Mouse (Mus musculus): ENCODE measurements around the gene Tmem135. TPM values are rescaled to one million over a fixed set of nuclear protein-coding genes. Genes with fewer than 3 reads are reported as not detected.

Gene Tmem135
- 14.4 and 16.3 TPM in 2 replicates for polyA plus RNA-seq (2016; fragmentation: Nextera tagmentation; extraction: Ambion mirVana)

GRCm38 (mm10) chr7:89404081-89404733 lies at the start of gene Tmem135, which contains the start of gene Fzd4:
TSS of gene Tmem135 (minus strand) at chr7:89404222.
TSS of gene Fzd4 (plus strand) at chr7:89404355.
- Histone ChIP-seq H3K4me1 (peaks cover 37% of the 10 kb centered on the region), H3K36me3 (peaks cover 15% of the 10 kb centered on the region), H3K4me3 (peak within 1 kb of the TSS; percentile 80), H3K9me3 (replicated peaks) (no peaks in the 10 kb centered on the region), H3K27me3 (ENCODE audit: low read depth, poor library complexity, severe bottlenecking) (peaks cover 61% of the 10 kb centered on the region), H3K27ac (replicated peaks) (peak within 1 kb of the TSS; percentile 90)
- under 1% methylated on average over 59 of the region's 62 CpGs for WGBS
- DNase-seq (ENCODE audit: low spot score), result peak; percentile 97

GRCm38 (mm10) chr7:89450312-89450711 lies 46.3 kb upstream of the Tmem135 start:
- no peak overlapping the region for H3K4me3 ChIP-seq
- no peaks in the 10 kb centered on the region for H3K27me3 ChIP-seq (ENCODE audit: low read depth, poor library complexity, severe bottlenecking)
- no peaks in the 10 kb centered on the region for H3K9me3 ChIP-seq (replicated peaks)
- no peak overlapping the region for H3K27ac ChIP-seq (replicated peaks)
- no peak for DNase-seq (ENCODE audit: low spot score)
- no peaks in the 10 kb centered on the region for H3K36me3 ChIP-seq
- 76% methylated on average over 2 of the region's 2 CpGs for WGBS
- H3K4me1 ChIP-seq, result no peaks in the 10 kb centered on the region

DNA sequence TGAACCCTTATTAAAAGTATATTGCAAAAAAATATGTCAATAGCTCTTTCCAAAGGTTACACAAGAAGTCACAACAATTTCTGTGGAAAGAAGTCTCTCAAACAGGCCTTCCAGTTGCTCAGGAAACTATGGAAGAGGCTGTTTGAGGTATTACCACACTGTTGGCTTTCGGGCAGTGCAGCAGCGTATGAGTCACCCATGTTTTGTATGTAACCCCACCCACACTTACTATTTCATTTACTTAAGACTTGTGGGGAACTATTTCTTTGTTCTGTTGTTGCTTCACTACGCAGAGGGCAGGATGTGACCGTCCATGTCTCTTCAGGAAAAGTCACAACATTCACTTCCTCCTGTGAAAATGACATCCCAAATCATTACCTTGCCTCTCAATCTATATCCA lies 41.1 kb upstream of the Tmem135 start:
- Histone ChIP-seq H3K27me3 (ENCODE audit: low read depth, poor library complexity, severe bottlenecking) (no peaks in the 10 kb centered on the region), H3K4me1 (no peaks in the 10 kb centered on the region), H3K9me3 (replicated peaks) (no peaks in the 10 kb centered on the region), H3K36me3 (no peaks in the 10 kb centered on the region), H3K27ac (replicated peaks) (no peak overlapping the region), H3K4me3 (no peak overlapping the region)
- DNase-seq (ENCODE audit: low spot score), result no peak
- WGBS, result 89% methylated on average over 4 of the region's 4 CpGs

- Histone ChIP-seq H3K27ac (replicated peaks) (no peak overlapping the region), H3K36me3 (no peaks in the 10 kb centered on the region), H3K9me3 (replicated peaks) (no peaks in the 10 kb centered on the region), H3K27me3 (ENCODE audit: low read depth, poor library complexity, severe bottlenecking) (no peaks in the 10 kb centered on the region), H3K4me3 (no peak overlapping the region), H3K4me1 (no peaks in the 10 kb centered on the region)
- no peak for DNase-seq (ENCODE audit: low spot score)
- 70% methylated on average over 4 of the region's 4 CpGs for WGBS
These were observed 38.2 kb upstream of the Tmem135 start for GRCm38 (mm10) chr7:89442242-89442641.

DNA sequence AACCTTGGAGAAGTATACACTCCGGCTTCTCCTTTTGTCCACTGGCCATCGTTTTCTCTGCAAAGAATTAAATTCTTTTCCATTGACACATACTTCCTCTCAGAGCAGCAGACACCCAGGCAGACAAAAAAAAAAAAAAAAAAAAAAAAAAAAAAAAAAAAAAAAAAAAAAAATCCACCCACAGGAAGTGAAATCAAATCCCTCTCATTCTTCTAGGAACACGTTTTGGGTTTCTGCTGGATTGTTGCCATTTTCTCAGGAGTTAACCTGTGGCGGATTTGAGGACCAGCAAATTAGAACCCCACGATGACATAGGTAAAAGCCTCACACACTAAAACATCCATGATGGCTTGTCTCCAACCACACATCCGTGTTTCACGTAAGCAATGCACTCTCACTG lies 37.3 kb upstream of the Tmem135 start:
- no peaks in the 10 kb centered on the region for H3K4me1 ChIP-seq
- WGBS, result 76% methylated on average over 7 of the region's 7 CpGs
- no peak overlapping the region for H3K27ac ChIP-seq (replicated peaks)
- H3K36me3 ChIP-seq, result no peaks in the 10 kb centered on the region
- no peaks in the 10 kb centered on the region for H3K27me3 ChIP-seq (ENCODE audit: low read depth, poor library complexity, severe bottlenecking)
- DNase-seq (ENCODE audit: low spot score), result no peak
- H3K4me3 ChIP-seq, result no peak overlapping the region
- no peaks in the 10 kb centered on the region for H3K9me3 ChIP-seq (replicated peaks)

DNA sequence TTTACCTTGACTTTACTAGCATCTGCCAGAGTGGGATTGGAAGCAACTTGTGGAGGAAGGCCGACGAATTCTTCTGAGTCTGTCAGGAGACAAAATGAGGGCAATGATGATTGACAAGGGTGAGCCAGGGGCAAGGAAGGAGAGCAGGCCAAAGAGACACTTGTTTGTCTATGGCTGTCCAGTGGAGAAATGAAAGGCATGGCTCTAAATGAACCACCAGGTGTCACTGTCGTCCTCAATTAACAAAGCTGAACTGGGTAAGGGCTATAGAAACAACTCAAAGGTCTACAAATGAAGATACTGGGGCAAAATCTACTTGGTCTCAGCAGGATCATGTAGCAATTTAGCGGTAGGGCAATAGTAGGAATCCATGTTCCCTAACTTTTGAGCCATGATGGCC lies 33.6 kb upstream of the Tmem135 start:
- H3K4me1 ChIP-seq, result no peaks in the 10 kb centered on the region
- 51% methylated on average over 4 of the region's 4 CpGs for WGBS
- DNase-seq (ENCODE audit: low spot score), result no peak
- H3K9me3 ChIP-seq (replicated peaks), result no peaks in the 10 kb centered on the region
- no peak overlapping the region for H3K27ac ChIP-seq (replicated peaks)
- no peak overlapping the region for H3K4me3 ChIP-seq
- H3K27me3 ChIP-seq (ENCODE audit: low read depth, poor library complexity, severe bottlenecking), result no peaks in the 10 kb centered on the region
- no peaks in the 10 kb centered on the region for H3K36me3 ChIP-seq

GRCm38 (mm10) chr7:89436404-89436803 lies 32.4 kb upstream of the Tmem135 start:
- 86% methylated on average over 5 of the region's 5 CpGs for WGBS
- H3K27me3 ChIP-seq (ENCODE audit: low read depth, poor library complexity, severe bottlenecking), result no peaks in the 10 kb centered on the region
- no peaks in the 10 kb centered on the region for H3K9me3 ChIP-seq (replicated peaks)
- H3K27ac ChIP-seq (replicated peaks), result no peak overlapping the region
- H3K4me3 ChIP-seq, result no peak overlapping the region
- H3K4me1 ChIP-seq, result no peaks in the 10 kb centered on the region
- no peak for DNase-seq (ENCODE audit: low spot score)
- no peaks in the 10 kb centered on the region for H3K36me3 ChIP-seq

- Histone ChIP-seq H3K27me3 (ENCODE audit: low read depth, poor library complexity, severe bottlenecking) (no peaks in the 10 kb centered on the region), H3K9me3 (replicated peaks) (no peaks in the 10 kb centered on the region), H3K4me3 (no peak overlapping the region), H3K27ac (replicated peaks) (no peak overlapping the region), H3K36me3 (no peaks in the 10 kb centered on the region), H3K4me1 (no peaks in the 10 kb centered on the region)
- DNase-seq (ENCODE audit: low spot score), result no peak
- WGBS, result 70% methylated on average over 8 of the region's 8 CpGs
These were observed 30.0 kb upstream of the Tmem135 start for GRCm38 (mm10) chr7:89433893-89434616.

DNA sequence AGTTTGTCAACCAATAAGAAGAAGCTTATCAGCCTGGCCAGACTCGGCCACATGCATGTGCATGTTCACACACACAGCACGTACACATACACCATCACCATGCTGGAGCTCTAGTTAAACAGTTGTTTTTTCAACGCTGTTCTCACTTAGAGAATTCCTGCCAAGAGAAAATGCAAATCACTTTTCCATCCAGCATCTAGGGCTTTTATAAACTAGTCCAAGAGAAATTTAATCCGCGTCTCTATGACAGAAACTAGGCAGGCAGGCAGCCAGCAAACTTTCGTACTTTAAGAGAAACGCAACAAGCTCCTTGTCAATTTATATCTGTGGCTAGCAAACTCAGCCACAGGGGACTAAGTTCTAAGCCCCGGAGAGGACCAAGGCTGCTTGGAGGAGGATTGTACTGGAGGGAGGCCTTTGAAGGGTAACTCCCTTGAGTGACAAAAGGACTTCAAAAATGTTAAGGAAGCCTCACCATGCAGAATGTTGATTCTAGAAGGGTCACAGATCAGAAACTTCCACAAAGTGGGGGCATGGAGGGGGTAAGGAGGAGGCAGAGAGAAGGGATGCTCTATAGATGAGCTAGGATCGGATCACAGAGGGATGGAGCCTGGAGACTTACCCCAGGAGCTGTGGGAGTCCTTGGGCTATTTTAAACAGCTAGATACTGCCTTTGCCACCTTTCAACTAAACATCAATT lies 29.3 kb upstream of the Tmem135 start:
- no peak overlapping the region for H3K4me3 ChIP-seq
- no peak for DNase-seq (ENCODE audit: low spot score)
- no peaks in the 10 kb centered on the region for H3K4me1 ChIP-seq
- H3K9me3 ChIP-seq (replicated peaks), result no peaks in the 10 kb centered on the region
- no peak overlapping the region for H3K27ac ChIP-seq (replicated peaks)
- WGBS, result 84% methylated on average over 9 of the region's 9 CpGs
- no peaks in the 10 kb centered on the region for H3K27me3 ChIP-seq (ENCODE audit: low read depth, poor library complexity, severe bottlenecking)
- no peaks in the 10 kb centered on the region for H3K36me3 ChIP-seq

DNA sequence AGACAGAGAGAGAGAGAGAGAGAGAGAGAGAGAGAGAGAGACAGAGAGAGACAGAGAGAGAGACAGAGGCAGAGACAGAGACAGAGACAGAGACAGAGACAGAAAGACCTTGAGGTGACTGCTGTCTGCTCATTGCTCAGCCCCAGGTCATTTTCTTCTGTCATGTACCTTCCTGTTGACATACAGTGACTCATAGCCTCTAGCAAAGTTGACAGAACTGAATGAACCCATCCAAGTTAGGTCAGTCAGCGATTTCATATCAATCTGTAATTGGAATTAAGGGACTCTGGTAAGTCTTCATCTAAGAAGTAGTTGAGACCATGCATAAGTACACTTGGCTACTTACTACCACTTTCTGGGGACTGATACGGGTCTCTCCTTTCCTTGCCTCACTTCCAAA lies 27.2 kb upstream of the Tmem135 start:
- WGBS, result 91% methylated on average over 2 of the region's 2 CpGs
- Histone ChIP-seq H3K27me3 (ENCODE audit: low read depth, poor library complexity, severe bottlenecking) (no peaks in the 10 kb centered on the region), H3K36me3 (no peaks in the 10 kb centered on the region), H3K4me1 (no peaks in the 10 kb centered on the region), H3K4me3 (no peak overlapping the region), H3K27ac (replicated peaks) (no peak overlapping the region), H3K9me3 (replicated peaks) (no peaks in the 10 kb centered on the region)
- no peak for DNase-seq (ENCODE audit: low spot score)

DNA sequence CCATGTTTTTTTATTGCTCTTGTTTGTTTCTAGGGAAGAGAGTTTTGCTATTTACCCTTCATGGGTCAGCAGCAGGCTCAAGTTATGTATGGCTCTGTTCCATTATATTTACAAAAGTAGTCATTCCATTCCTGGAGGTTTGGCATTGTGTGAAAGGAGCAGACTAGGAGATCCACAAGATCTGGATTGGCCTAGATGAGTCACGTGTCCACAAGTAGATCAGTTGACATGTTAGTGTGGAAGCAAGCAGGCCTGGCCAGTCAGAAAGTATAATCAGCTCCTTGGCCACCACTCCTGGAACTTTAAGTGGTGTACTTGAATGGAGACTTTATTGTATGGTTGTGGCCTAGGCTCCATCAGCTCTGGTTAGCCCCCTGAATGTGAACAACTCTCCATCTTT lies 25.3 kb upstream of the Tmem135 start:
- Histone ChIP-seq H3K27me3 (ENCODE audit: low read depth, poor library complexity, severe bottlenecking) (no peaks in the 10 kb centered on the region), H3K36me3 (no peaks in the 10 kb centered on the region), H3K4me1 (no peaks in the 10 kb centered on the region), H3K4me3 (no peak overlapping the region), H3K9me3 (replicated peaks) (no peaks in the 10 kb centered on the region), H3K27ac (replicated peaks) (no peak overlapping the region)
- no peak for DNase-seq (ENCODE audit: low spot score)
- WGBS, result 82% methylated on average over 1 of the region's 1 CpGs

DNA sequence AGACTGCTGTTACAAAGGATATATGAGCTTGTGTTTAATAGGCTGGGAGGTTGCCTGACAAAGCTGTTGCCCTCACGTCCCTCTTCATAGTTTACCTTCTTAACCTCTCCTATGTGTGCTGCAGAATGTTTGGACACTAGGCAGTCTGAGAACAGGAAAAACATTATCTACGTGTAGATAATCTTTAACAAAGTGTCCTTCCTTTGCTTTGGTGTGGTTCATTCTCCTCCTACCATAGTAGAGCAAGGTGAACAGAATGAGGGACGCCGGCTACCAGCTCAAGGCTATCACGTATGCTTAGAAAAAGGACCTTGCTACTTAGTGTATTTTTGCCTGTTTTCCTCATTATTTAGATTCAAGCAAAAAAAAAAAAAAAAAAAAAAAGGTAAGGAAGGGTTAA lies 24.8 kb upstream of the Tmem135 start:
- DNase-seq (ENCODE audit: low spot score), result no peak
- no peaks in the 10 kb centered on the region for H3K9me3 ChIP-seq (replicated peaks)
- no peaks in the 10 kb centered on the region for H3K4me1 ChIP-seq
- H3K36me3 ChIP-seq, result no peaks in the 10 kb centered on the region
- H3K4me3 ChIP-seq, result no peak overlapping the region
- no peak overlapping the region for H3K27ac ChIP-seq (replicated peaks)
- no peaks in the 10 kb centered on the region for H3K27me3 ChIP-seq (ENCODE audit: low read depth, poor library complexity, severe bottlenecking)
- 87% methylated on average over 5 of the region's 5 CpGs for WGBS

- H3K4me1 ChIP-seq, result no peaks in the 10 kb centered on the region
- 58% methylated on average over 5 of the region's 5 CpGs for WGBS
- DNase-seq (ENCODE audit: low spot score), result no peak
These were observed 23.1 kb upstream of the Tmem135 start for GRCm38 (mm10) chr7:89427101-89427500.

More at GRCm38 (mm10) chr7:89427101-89427500, 23.1 kb upstream of the Tmem135 start:
- H3K27ac ChIP-seq (replicated peaks), result no peak overlapping the region
- H3K36me3 ChIP-seq, result no peaks in the 10 kb centered on the region
- H3K9me3 ChIP-seq (replicated peaks), result no peaks in the 10 kb centered on the region
- H3K27me3 ChIP-seq (ENCODE audit: low read depth, poor library complexity, severe bottlenecking), result no peaks in the 10 kb centered on the region
- no peak overlapping the region for H3K4me3 ChIP-seq

Data from midbrain, embryonic 10.5 days (tissue).